In the genomic region with DNA sequence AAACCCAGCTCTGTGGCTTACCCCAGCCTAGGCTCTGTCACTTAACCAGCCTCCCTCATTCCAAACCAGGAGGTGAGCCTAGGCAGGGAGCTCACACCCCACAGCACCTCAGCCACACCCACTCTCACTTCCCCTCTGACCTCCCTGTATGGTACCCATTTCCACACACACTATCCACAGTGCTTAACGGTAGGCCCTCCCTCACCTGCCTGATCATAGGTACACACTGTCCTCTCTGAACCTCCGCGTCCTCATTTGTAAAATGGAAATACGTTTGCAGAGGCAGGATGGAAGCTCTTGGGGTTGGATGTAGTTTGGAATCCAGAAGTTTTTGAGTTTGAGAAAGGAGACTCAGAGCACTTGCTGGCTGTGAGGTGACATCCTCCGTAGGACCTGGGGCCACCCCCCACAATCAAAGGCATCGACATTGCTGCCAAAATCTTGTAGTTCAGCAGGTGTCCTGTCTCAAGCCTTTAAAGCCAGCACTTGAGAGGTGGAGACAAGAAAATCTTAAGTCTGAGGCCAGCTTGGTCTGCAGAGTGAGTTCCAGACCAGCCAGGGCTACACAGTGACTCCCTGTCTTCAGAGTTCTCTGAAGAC, we compare ENCODE assay signal across 9 mouse cellular contexts. TPM values are rescaled to one million over a fixed set of nuclear protein-coding genes. Genes with fewer than 3 reads are reported as not detected.
DNase-seq lines count a peak whose midpoint lies in the region; ATAC-seq and TF ChIP-seq lines count a peak whose summit lies in the region.
"Had no signal": no experiment of that assay in that cellular context is flagged by ENCODE, and none has a peak within 500 bp of the region (broad histone marks: within the 10 kb centered on the region; RNA-seq: fewer than 3 reads in every experiment).

No protein-coding gene starts in this region.

- no peak for TF ChIP-seq CTCF in kidney, postnatal 0 days (IDR thresholded peaks at IDR 0.05; ENCODE audit: low read depth)

- 42% methylated on average over 6 of the region's 6 CpGs for WGBS in kidney, postnatal 0 days
- 56% methylated on average over 6 of the region's 6 CpGs for WGBS in embryonic facial prominence, embryonic 11.5 days
- whole genome bisulfite sequencing in heart, embryonic 16.5 days: 49% methylated on average over 6 of the region's 6 CpGs
- 65% methylated on average over 6 of the region's 6 CpGs for WGBS in neural tube, embryonic 13.5 days

- no peaks in the 10 kb centered on the region for H3K27me3 ChIP-seq in kidney, postnatal 0 days (ENCODE audit: insufficient read depth, low read length)
- H3K27me3 ChIP-seq in embryonic facial prominence, embryonic 11.5 days (ENCODE audit: control insufficient read depth, insufficient read depth, low read length): no peaks in the 10 kb centered on the region
- H3K27me3 ChIP-seq in heart, embryonic 16.5 days (ENCODE audit: control insufficient read depth, insufficient read depth, low read length): no peaks in the 10 kb centered on the region
- H3K27me3 ChIP-seq in neural tube, embryonic 13.5 days: no peaks in the 10 kb centered on the region
- H3K27me3 ChIP-seq: midbrain, embryonic 12.5 days; Patski had no signal

- H3K4me3 ChIP-seq in kidney, postnatal 0 days (replicated peaks; ENCODE audit: low read depth, low read length): no peak overlapping the region
- no peak overlapping the region for H3K4me3 ChIP-seq in embryonic facial prominence, embryonic 11.5 days (ENCODE audit: low read depth, low read length)
- no peak overlapping the region for H3K4me3 ChIP-seq in heart, embryonic 16.5 days (ENCODE audit: low read length)
- no peak overlapping the region for H3K4me3 ChIP-seq in neural tube, embryonic 13.5 days
- H3K4me3 ChIP-seq: midbrain, embryonic 12.5 days had no signal

- H3K4me2 ChIP-seq in kidney, postnatal 0 days (ENCODE audit: low read length): no peak overlapping the region
- no peak overlapping the region for H3K4me2 ChIP-seq in embryonic facial prominence, embryonic 11.5 days (ENCODE audit: low read depth, low read length)
- H3K4me2 ChIP-seq in heart, embryonic 16.5 days (ENCODE audit: low read depth, low read length): peak overlapping the region; percentile 30; the same call in 1 of the 2 replicates
- H3K4me2 ChIP-seq in neural tube, embryonic 13.5 days: no peak overlapping the region
- H3K4me2 ChIP-seq: midbrain, embryonic 12.5 days had no signal

- no peak overlapping the region for H3K9ac ChIP-seq in kidney, postnatal 0 days (ENCODE audit: low read depth, low read length)
- no peak overlapping the region for H3K9ac ChIP-seq in embryonic facial prominence, embryonic 11.5 days (replicated peaks; ENCODE audit: low read length)
- peak overlapping the region; percentile 65 for H3K9ac ChIP-seq in heart, embryonic 16.5 days (ENCODE audit: low read length)
- no peak overlapping the region for H3K9ac ChIP-seq in neural tube, embryonic 13.5 days

- H3K36me3 ChIP-seq in kidney, postnatal 0 days (ENCODE audit: insufficient read depth, low read length): no peaks in the 10 kb centered on the region
- H3K36me3 ChIP-seq in embryonic facial prominence, embryonic 11.5 days (replicated peaks; ENCODE audit: control insufficient read depth, insufficient read depth, low read depth, low read length): no peaks in the 10 kb centered on the region
- H3K36me3 ChIP-seq in heart, embryonic 16.5 days (ENCODE audit: control insufficient read depth, insufficient read depth): no peaks in the 10 kb centered on the region
- no peaks in the 10 kb centered on the region for H3K36me3 ChIP-seq in neural tube, embryonic 13.5 days
- H3K36me3 ChIP-seq: midbrain, embryonic 12.5 days had no signal

- H3K27ac ChIP-seq in kidney, postnatal 0 days: peak overlapping the region; percentile 91
- H3K27ac ChIP-seq in embryonic facial prominence, embryonic 11.5 days (replicated peaks; ENCODE audit: low read depth, low read length): peak overlapping the region; percentile 67; the same call in 1 of the 2 replicates
- H3K27ac ChIP-seq in heart, embryonic 16.5 days (ENCODE audit: low read length): peak overlapping the region; percentile 93
- H3K27ac ChIP-seq in neural tube, embryonic 13.5 days (replicated peaks): peak overlapping the region; percentile 64; the same call in 1 of the 2 replicates

- no peaks in the 10 kb centered on the region for H3K9me3 ChIP-seq in kidney, postnatal 0 days (replicated peaks; ENCODE audit: low read length)
- no peaks in the 10 kb centered on the region for H3K9me3 ChIP-seq in embryonic facial prominence, embryonic 11.5 days (replicated peaks; ENCODE audit: control insufficient read depth, low read length)
- H3K9me3 ChIP-seq in heart, embryonic 16.5 days (replicated peaks; ENCODE audit: control insufficient read depth, low read length): no peaks in the 10 kb centered on the region
- H3K9me3 ChIP-seq in neural tube, embryonic 13.5 days: no peaks in the 10 kb centered on the region
- H3K9me3 ChIP-seq: midbrain, embryonic 12.5 days had no signal

- no peak for DNase-seq in kidney, postnatal 0 days (ENCODE audit: low spot score)
- DNase-seq in kidney, adult 8-10 months: no peak
- DNase-seq in embryonic facial prominence, embryonic 11.5 days (ENCODE audit: low spot score): no peak
- DNase-seq in retina, embryonic 14.5 days (ENCODE audit: low spot score): no peak
- DNase-seq in cerebellum, adult 9-10 months: no peak

- H3K4me1 ChIP-seq in kidney, postnatal 0 days (replicated peaks; ENCODE audit: insufficient read depth, low read length): peaks cover 55% of the 10 kb centered on the region
- H3K4me1 ChIP-seq in embryonic facial prominence, embryonic 11.5 days (ENCODE audit: control insufficient read depth, insufficient read depth, low read length): peaks cover 15% of the 10 kb centered on the region
- H3K4me1 ChIP-seq in heart, embryonic 16.5 days (ENCODE audit: control insufficient read depth, insufficient read depth, low read length): peaks cover 67% of the 10 kb centered on the region
- H3K4me1 ChIP-seq in neural tube, embryonic 13.5 days (replicated peaks): peaks cover 38% of the 10 kb centered on the region

- no peak; the same call in none of the 2 replicates for ATAC-seq in kidney, postnatal 0 days (replicated peaks; ENCODE audit: low FRiP score, low read depth)
- peak; percentile 45 for ATAC-seq in embryonic facial prominence, embryonic 11.5 days (replicated peaks; ENCODE audit: insufficient number of reproducible peaks, low FRiP score, low TSS enrichment, low read depth)
- no peak for ATAC-seq in heart, embryonic 16.5 days (replicated peaks; ENCODE audit: extremely low read depth, insufficient read depth, low FRiP score)
- ATAC-seq in neural tube, embryonic 13.5 days (ENCODE audit: low read depth): no peak

RNA-seq across cellular contexts. Expression of gene Hspg2, which starts 27.0 kb away (rescaled TPM):
- 31.3 and 34.0 TPM in 2 replicates for polyA plus RNA-seq in kidney, postnatal 0 days (2015; fragmentation: Nextera tagmentation; extraction: Ambion mirVana)
- 14.4 and 17.6 TPM in 2 replicates for polyA plus RNA-seq in embryonic facial prominence, embryonic 11.5 days (2014; fragmentation: Nextera tagmentation; extraction: Ambion mirVana)
- 52.0 and 56.3 TPM in 2 replicates for polyA plus RNA-seq in heart, embryonic 16.5 days (2015; fragmentation: Nextera tagmentation; extraction: Ambion mirVana)
- 8.6 and 9.6 TPM in 2 replicates for polyA plus RNA-seq in neural tube, embryonic 13.5 days (2015; fragmentation: Nextera tagmentation; extraction: Ambion mirVana)

RNA-seq across cellular contexts. Expression of gene 1700013G24Rik, which starts 42.5 kb away (rescaled TPM):
- polyA plus RNA-seq in kidney, postnatal 0 days (2015; fragmentation: Nextera tagmentation; extraction: Ambion mirVana): not detected in 2 replicates
- polyA plus RNA-seq in embryonic facial prominence, embryonic 11.5 days (2014; fragmentation: Nextera tagmentation; extraction: Ambion mirVana): not detected in 2 replicates
- not detected in 2 replicates for polyA plus RNA-seq in heart, embryonic 16.5 days (2015; fragmentation: Nextera tagmentation; extraction: Ambion mirVana)
- polyA plus RNA-seq in neural tube, embryonic 13.5 days (2015; fragmentation: Nextera tagmentation; extraction: Ambion mirVana): not detected in 2 replicates
- polyA plus RNA-seq: midbrain, embryonic 12.5 days; Patski had no signal
